Mouse (Mus musculus): ENCODE data around the gene St6gal1.

GRCm38 (mm10) chr16:23196296-23196695, 28.2 kb upstream of the St6gal1 start:
- TF ChIP-seq CTCF (IDR thresholded peaks at IDR 0.05; ENCODE audit: control insufficient read depth, insufficient read depth, insufficient replicate concordance, low read depth, low read length) (no peak), POLR2A (IDR thresholded peaks at IDR 0.05; ENCODE audit: control insufficient read depth, low read depth, low read length) (no peak)
